19 mouse cellular contexts compared by ENCODE assay signal in genomic region chrX:152047230-152047629, GRCm38 (mm10). TPM values are rescaled to one million over a fixed set of nuclear protein-coding genes. Genes with fewer than 3 reads are reported as not detected.
DNase-seq lines count a peak whose midpoint lies in the region; ATAC-seq and TF ChIP-seq lines count a peak whose summit lies in the region.
"Had no signal": no experiment of that assay in that cellular context is flagged by ENCODE, and none has a peak within 500 bp of the region (broad histone marks: within the 10 kb centered on the region; RNA-seq: fewer than 3 reads in every experiment).

No protein-coding gene starts in this region.

- peaks cover 24% of the 10 kb centered on the region for H3K36me3 ChIP-seq in forebrain, embryonic 14.5 days (ENCODE audit: control insufficient read depth, insufficient read depth, low read length)
- H3K36me3 ChIP-seq in forebrain, embryonic 11.5 days (ENCODE audit: control insufficient read depth, insufficient read depth, low read length), result no peaks in the 10 kb centered on the region
- peaks cover 5% of the 10 kb centered on the region; the same call in 1 of the 2 replicates for H3K36me3 ChIP-seq in kidney, postnatal 0 days (ENCODE audit: insufficient read depth, low read length)
- H3K36me3 ChIP-seq in kidney, embryonic 16.5 days (ENCODE audit: insufficient read depth, low read length), result peaks cover 13% of the 10 kb centered on the region; the same call in 1 of the 2 replicates
- peaks cover 73% of the 10 kb centered on the region for H3K36me3 ChIP-seq in embryonic facial prominence, embryonic 10.5 days (replicated peaks)
- H3K36me3 ChIP-seq: midbrain, embryonic 15.5 days had no signal

- no peak overlapping the region for H3K4me3 ChIP-seq in forebrain, embryonic 14.5 days (ENCODE audit: low read depth, low read length)
- H3K4me3 ChIP-seq in forebrain, embryonic 11.5 days (ENCODE audit: low read depth, low read length), result no peak overlapping the region
- no peak overlapping the region for H3K4me3 ChIP-seq in kidney, postnatal 0 days (replicated peaks; ENCODE audit: low read depth, low read length)
- H3K4me3 ChIP-seq in kidney, embryonic 16.5 days (ENCODE audit: low read length), result no peak overlapping the region
- H3K4me3 ChIP-seq in embryonic facial prominence, embryonic 10.5 days, result no peak overlapping the region
- H3K4me3 ChIP-seq: embryonic facial prominence, embryonic 15.5 days; hindbrain, embryonic 10.5 days; limb, embryonic 13.5 days; liver, embryonic 13.5 days; midbrain, embryonic 15.5 days had no signal

- no peak overlapping the region for H3K27ac ChIP-seq in forebrain, embryonic 14.5 days (ENCODE audit: low read depth, low read length)
- H3K27ac ChIP-seq in forebrain, embryonic 11.5 days (ENCODE audit: low read depth, low read length), result no peak overlapping the region
- H3K27ac ChIP-seq in kidney, postnatal 0 days, result no peak overlapping the region
- no peak overlapping the region for H3K27ac ChIP-seq in kidney, embryonic 16.5 days (ENCODE audit: low read length)
- H3K27ac ChIP-seq in embryonic facial prominence, embryonic 10.5 days (replicated peaks), result no peak overlapping the region
- H3K27ac ChIP-seq: embryonic facial prominence, embryonic 15.5 days; hindbrain, embryonic 10.5 days; limb, embryonic 13.5 days; liver, embryonic 13.5 days; macrophage; midbrain, embryonic 15.5 days had no signal

- peak; percentile 20; the same call in 1 of the 2 replicates for TF ChIP-seq CTCF in kidney, postnatal 0 days (IDR thresholded peaks at IDR 0.05; ENCODE audit: low read depth)

- no peak overlapping the region for H3K9ac ChIP-seq in forebrain, embryonic 14.5 days (ENCODE audit: low read length)
- H3K9ac ChIP-seq in forebrain, embryonic 11.5 days (ENCODE audit: low read length), result no peak overlapping the region
- no peak overlapping the region for H3K9ac ChIP-seq in kidney, postnatal 0 days (ENCODE audit: low read depth, low read length)
- H3K9ac ChIP-seq in kidney, embryonic 16.5 days (replicated peaks; ENCODE audit: low read length), result no peak overlapping the region
- H3K9ac ChIP-seq: embryonic facial prominence, embryonic 15.5 days; limb, embryonic 13.5 days; liver, embryonic 13.5 days; lung, embryonic 14.5 days; midbrain, embryonic 15.5 days had no signal

- no peak overlapping the region for H3K4me2 ChIP-seq in forebrain, embryonic 14.5 days (ENCODE audit: low read length)
- no peak overlapping the region for H3K4me2 ChIP-seq in forebrain, embryonic 11.5 days (ENCODE audit: low read depth, low read length, severe bottlenecking)
- H3K4me2 ChIP-seq in kidney, postnatal 0 days (ENCODE audit: low read length), result no peak overlapping the region
- no peak overlapping the region for H3K4me2 ChIP-seq in kidney, embryonic 16.5 days (replicated peaks; ENCODE audit: low read depth, low read length)
- H3K4me2 ChIP-seq: embryonic facial prominence, embryonic 15.5 days; limb, embryonic 13.5 days; liver, embryonic 13.5 days; lung, embryonic 14.5 days; midbrain, embryonic 15.5 days had no signal

- no peaks in the 10 kb centered on the region for H3K9me3 ChIP-seq in forebrain, embryonic 14.5 days (replicated peaks; ENCODE audit: control insufficient read depth, low read length)
- no peaks in the 10 kb centered on the region for H3K9me3 ChIP-seq in forebrain, embryonic 11.5 days (ENCODE audit: control insufficient read depth, low read length)
- H3K9me3 ChIP-seq in kidney, postnatal 0 days (replicated peaks; ENCODE audit: low read length), result no peaks in the 10 kb centered on the region
- no peaks in the 10 kb centered on the region for H3K9me3 ChIP-seq in kidney, embryonic 16.5 days (ENCODE audit: low read length)
- no peaks in the 10 kb centered on the region for H3K9me3 ChIP-seq in embryonic facial prominence, embryonic 10.5 days
- H3K9me3 ChIP-seq: embryonic facial prominence, embryonic 15.5 days; hindbrain, embryonic 10.5 days; limb, embryonic 13.5 days; liver, embryonic 13.5 days; midbrain, embryonic 15.5 days had no signal

- no peak for ATAC-seq in forebrain, embryonic 14.5 days
- ATAC-seq in forebrain, embryonic 11.5 days (replicated peaks; ENCODE audit: low FRiP score), result no peak
- no peak for ATAC-seq in kidney, postnatal 0 days (replicated peaks; ENCODE audit: low FRiP score, low read depth)
- no peak for ATAC-seq in kidney, embryonic 16.5 days (ENCODE audit: low FRiP score, low TSS enrichment)
- ATAC-seq: midbrain, embryonic 15.5 days had no signal

- H3K27me3 ChIP-seq in forebrain, embryonic 14.5 days (replicated peaks; ENCODE audit: control insufficient read depth, insufficient read depth, low read length), result 0 out of 2 replicates have a peak, but pooled peaks cover 2% of the 10 kb centered on the region
- peaks cover 17% of the 10 kb centered on the region for H3K27me3 ChIP-seq in forebrain, embryonic 11.5 days (ENCODE audit: control insufficient read depth, insufficient read depth, low read length)
- no peaks in the 10 kb centered on the region for H3K27me3 ChIP-seq in kidney, postnatal 0 days (ENCODE audit: insufficient read depth, low read length)
- peaks cover 24% of the 10 kb centered on the region; the same call in 1 of the 2 replicates for H3K27me3 ChIP-seq in kidney, embryonic 16.5 days (ENCODE audit: insufficient read depth, low read length)
- H3K27me3 ChIP-seq in embryonic facial prominence, embryonic 10.5 days (replicated peaks; ENCODE audit: low read depth, poor library complexity, severe bottlenecking), result peaks cover 85% of the 10 kb centered on the region
- H3K27me3 ChIP-seq: liver, embryonic 13.5 days had no signal

- H3K4me1 ChIP-seq in forebrain, embryonic 14.5 days (ENCODE audit: control insufficient read depth, insufficient read depth, low read length), result no peaks in the 10 kb centered on the region
- H3K4me1 ChIP-seq in forebrain, embryonic 11.5 days (replicated peaks; ENCODE audit: control insufficient read depth, insufficient read depth, low read length), result no peaks in the 10 kb centered on the region
- H3K4me1 ChIP-seq in kidney, postnatal 0 days (replicated peaks; ENCODE audit: insufficient read depth, low read length), result no peaks in the 10 kb centered on the region
- H3K4me1 ChIP-seq in kidney, embryonic 16.5 days (ENCODE audit: insufficient read depth, low read length), result no peaks in the 10 kb centered on the region
- H3K4me1 ChIP-seq in embryonic facial prominence, embryonic 10.5 days, result no peaks in the 10 kb centered on the region
- H3K4me1 ChIP-seq: embryonic facial prominence, embryonic 15.5 days; hindbrain, embryonic 10.5 days; limb, embryonic 13.5 days; liver, embryonic 13.5 days; midbrain, embryonic 15.5 days had no signal

- peak; percentile 13 for DNase-seq in forebrain, embryonic 14.5 days (ENCODE audit: low spot score)
- DNase-seq in forebrain, embryonic 11.5 days (ENCODE audit: low spot score), result no peak
- peak; percentile 4 for DNase-seq in kidney, postnatal 0 days (ENCODE audit: low spot score)
- DNase-seq in right cerebral cortex, postnatal 4 days, result peak; percentile 3
- DNase-seq in right cerebral cortex, postnatal 10 days (ENCODE audit: low spot score in 2 of 2), result no peak
- DNase-seq in embryonic facial prominence, embryonic 10.5 days (ENCODE audit: low spot score), result no peak
- DNase-seq: cerebellum, adult 11 months; embryo, embryonic 11 days; gastrocnemius, postnatal 14 days; kidney, adult 8-10 months; kidney, postnatal 36 days; liver, embryonic 13.5 days; lung, embryonic 14.5 days had no signal

RNA-seq across cellular contexts. Expression of gene Smc1a, which starts 31.0 kb away (rescaled TPM):
- 84.0 and 86.1 TPM in 2 replicates for polyA plus RNA-seq in forebrain, embryonic 14.5 days (2014; fragmentation: Nextera tagmentation; extraction: Ambion mirVana)
- 142 and 144 TPM in 2 replicates for polyA plus RNA-seq in forebrain, embryonic 11.5 days (2014; fragmentation: Nextera tagmentation; extraction: Ambion mirVana)
- 67.5 and 76.6 TPM in 2 replicates for polyA plus RNA-seq in kidney, postnatal 0 days (2015; fragmentation: Nextera tagmentation; extraction: Ambion mirVana)
- 109 and 123 TPM in 2 replicates for polyA plus RNA-seq in kidney, embryonic 16.5 days (2015; fragmentation: Nextera tagmentation; extraction: Ambion mirVana)
- 111 and 117 TPM in 2 replicates for polyA plus RNA-seq in embryonic facial prominence, embryonic 10.5 days (2016; fragmentation: Nextera tagmentation; extraction: Ambion mirVana)

RNA-seq across cellular contexts. Expression of gene Ribc1, which starts 31.1 kb away (rescaled TPM):
- polyA plus RNA-seq in forebrain, embryonic 14.5 days (2014; fragmentation: Nextera tagmentation; extraction: Ambion mirVana), result 3.3 and 3.4 TPM in 2 replicates
- polyA plus RNA-seq in forebrain, embryonic 11.5 days (2014; fragmentation: Nextera tagmentation; extraction: Ambion mirVana), result 4.4 and 4.8 TPM in 2 replicates
- polyA plus RNA-seq in kidney, postnatal 0 days (2015; fragmentation: Nextera tagmentation; extraction: Ambion mirVana), result 3.2 and 3.7 TPM in 2 replicates
- 3.4 and 4.0 TPM in 2 replicates for polyA plus RNA-seq in kidney, embryonic 16.5 days (2015; fragmentation: Nextera tagmentation; extraction: Ambion mirVana)
- 5.9 and 6.3 TPM in 2 replicates for polyA plus RNA-seq in embryonic facial prominence, embryonic 10.5 days (2016; fragmentation: Nextera tagmentation; extraction: Ambion mirVana)

RNA-seq across cellular contexts. Expression of gene Hsd17b10, which starts 45.6 kb away (rescaled TPM):
- polyA plus RNA-seq in forebrain, embryonic 14.5 days (2014; fragmentation: Nextera tagmentation; extraction: Ambion mirVana), result 136 and 151 TPM in 2 replicates
- polyA plus RNA-seq in forebrain, embryonic 11.5 days (2014; fragmentation: Nextera tagmentation; extraction: Ambion mirVana), result 167 and 168 TPM in 2 replicates
- polyA plus RNA-seq in kidney, postnatal 0 days (2015; fragmentation: Nextera tagmentation; extraction: Ambion mirVana), result 246 and 262 TPM in 2 replicates
- 228 and 251 TPM in 2 replicates for polyA plus RNA-seq in kidney, embryonic 16.5 days (2015; fragmentation: Nextera tagmentation; extraction: Ambion mirVana)
- polyA plus RNA-seq in embryonic facial prominence, embryonic 10.5 days (2016; fragmentation: Nextera tagmentation; extraction: Ambion mirVana), result 225 and 243 TPM in 2 replicates

Comparison
In these comparisons a context has a peak if more than half of its experiments do, and no peak if none do; other contexts are left out.
1. DNase-seq: peak in forebrain, embryonic 14.5 days (single experiment), kidney, postnatal 0 days (single experiment) and right cerebral cortex, postnatal 4 days (single experiment); none in forebrain, embryonic 11.5 days (single experiment), right cerebral cortex, postnatal 10 days (0 of 2) and embryonic facial prominence, embryonic 10.5 days (single experiment).